In the genomic region with DNA sequence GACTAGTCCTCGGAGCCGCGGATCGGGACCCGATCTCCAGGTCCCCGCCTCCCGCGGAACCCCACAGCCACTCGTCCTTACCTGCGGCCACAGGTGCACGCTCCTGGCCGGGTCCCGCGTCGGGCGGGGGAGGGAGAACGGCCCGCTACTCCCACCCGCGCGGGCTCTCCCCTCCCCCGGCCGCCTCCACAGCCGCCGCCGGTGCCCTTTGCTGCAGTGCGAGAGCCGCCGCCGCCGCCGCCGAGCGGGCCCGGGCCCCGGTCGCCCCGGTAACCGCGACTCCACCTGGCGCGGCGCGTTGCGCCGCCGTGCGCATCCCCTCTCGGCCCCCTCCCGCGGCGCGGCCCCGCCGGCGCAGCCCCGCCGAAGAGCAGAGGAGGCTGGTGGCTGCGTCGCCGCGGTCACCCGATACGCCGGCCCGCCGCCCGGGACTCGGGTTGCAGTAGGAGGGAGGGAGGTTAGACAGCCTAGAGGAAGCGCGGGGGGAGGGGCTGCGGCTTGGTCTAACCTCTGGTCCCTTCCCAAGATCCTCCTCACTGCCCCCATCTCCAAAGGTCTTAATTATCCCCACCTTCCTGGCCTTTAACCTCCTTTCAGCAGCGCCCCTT, we compare ENCODE assay signal across 9 mouse cellular contexts. TPM values are rescaled to one million over a fixed set of nuclear protein-coding genes. Genes with fewer than 3 reads are reported as not detected.
A peak's percentile ranks its signal among the peaks of the same experiment; 100 is the strongest.
DNase-seq lines count a peak whose midpoint lies in the region; ATAC-seq and TF ChIP-seq lines count a peak whose summit lies in the region.
"Had no signal": no experiment of that assay in that cellular context is flagged by ENCODE, and none has a peak within 500 bp of the region (broad histone marks: within the 10 kb centered on the region; RNA-seq: fewer than 3 reads in every experiment).

No protein-coding gene starts in this region.

- intact Hi-C loops in gastrocnemius, adult 2 months (cut with DNase I) = no loop called here

- no peaks in the 10 kb centered on the region for H3K9me3 ChIP-seq in heart, embryonic 11.5 days (replicated peaks; ENCODE audit: control insufficient read depth, low read length)
- H3K9me3 ChIP-seq in kidney, embryonic 14.5 days (ENCODE audit: control insufficient read depth, low read length) = no peaks in the 10 kb centered on the region

- no peak for TF ChIP-seq CTCF in gastrocnemius, adult 2 months (IDR thresholded peaks at IDR 0.05)

- peak overlapping the region; percentile 99 for H3K4me2 ChIP-seq in heart, embryonic 11.5 days
- peak overlapping the region; percentile 99 for H3K4me2 ChIP-seq in kidney, embryonic 14.5 days (replicated peaks; ENCODE audit: low read depth, low read length)

- H3K27ac ChIP-seq in heart, embryonic 11.5 days (ENCODE audit: low read depth, low read length) = no peak overlapping the region
- H3K27ac ChIP-seq in brown adipose tissue, adult 24 weeks (replicated peaks; ENCODE audit: low read depth, low read length) = no peak overlapping the region
- H3K27ac ChIP-seq in gastrocnemius, adult 2 months = peak overlapping the region; percentile 49; the same call in 1 of the 2 replicates
- no peak overlapping the region for H3K27ac ChIP-seq in kidney, embryonic 14.5 days (ENCODE audit: low read depth, low read length)
- H3K27ac ChIP-seq: macrophage had no signal

- DNase-seq in heart, adult 18-20 months = no peak
- DNase-seq in gastrocnemius, adult 2 months = peak; percentile 89
- peak; percentile 28 to 33 for DNase-seq in lung, postnatal 4 days
- peak; percentile 45 for DNase-seq in thymus, postnatal 14 days
- no peak for DNase-seq in layer of hippocampus, adult 8-10 months (ENCODE audit: low spot score in 2 of 2)

- under 1% methylated on average over 52 of the region's 73 CpGs for WGBS in heart, embryonic 11.5 days (ENCODE audit: insufficient replicate concordance)
- whole genome bisulfite sequencing in kidney, embryonic 14.5 days = under 1% methylated on average over 46 of the region's 73 CpGs

- peaks cover 100% of the 10 kb centered on the region for H3K27me3 ChIP-seq in heart, embryonic 11.5 days (ENCODE audit: control insufficient read depth, insufficient read depth, low read length)
- H3K27me3 ChIP-seq in kidney, embryonic 14.5 days (ENCODE audit: control insufficient read depth, insufficient read depth, low read length) = peaks cover 78% of the 10 kb centered on the region

- H3K4me3 ChIP-seq in heart, embryonic 11.5 days (ENCODE audit: low read depth, low read length) = peak overlapping the region; percentile 65
- H3K4me3 ChIP-seq in brown adipose tissue, adult 24 weeks (ENCODE audit: insufficient read depth, low read depth, low read length) = peak overlapping the region; percentile 40; the same call in 1 of the 2 replicates
- peak overlapping the region; percentile 83 for H3K4me3 ChIP-seq in gastrocnemius, adult 2 months
- H3K4me3 ChIP-seq in kidney, embryonic 14.5 days (ENCODE audit: low read length) = peak overlapping the region; percentile 62

- H3K4me1 ChIP-seq in heart, embryonic 11.5 days (ENCODE audit: control insufficient read depth, insufficient read depth, low read length) = peaks cover 14% of the 10 kb centered on the region
- H3K4me1 ChIP-seq in brown adipose tissue, adult 24 weeks (ENCODE audit: control insufficient read depth, insufficient read depth, insufficient read length, low read length) = no peaks in the 10 kb centered on the region; the same call in 1 of the 2 replicates
- peaks cover 13% of the 10 kb centered on the region; the same call in 1 of the 2 replicates for H3K4me1 ChIP-seq in kidney, embryonic 14.5 days (ENCODE audit: control insufficient read depth, insufficient read depth, low read length)

- peak overlapping the region; percentile 59; the same call in 1 of the 2 replicates for H3K9ac ChIP-seq in heart, embryonic 11.5 days (ENCODE audit: low read depth, low read length)
- peak overlapping the region; percentile 69 for H3K9ac ChIP-seq in kidney, embryonic 14.5 days (ENCODE audit: low read depth, low read length)

- H3K36me3 ChIP-seq in heart, embryonic 11.5 days (ENCODE audit: control insufficient read depth, insufficient read depth, low read length) = no peaks in the 10 kb centered on the region
- H3K36me3 ChIP-seq in kidney, embryonic 14.5 days (ENCODE audit: control insufficient read depth, insufficient read depth, low read length) = no peaks in the 10 kb centered on the region

- no peak for ATAC-seq in heart, embryonic 11.5 days (replicated peaks; ENCODE audit: insufficient number of reproducible peaks, low FRiP score, low TSS enrichment)
- peak; percentile 53 for ATAC-seq in kidney, embryonic 14.5 days (ENCODE audit: low FRiP score, low TSS enrichment)

RNA-seq across cellular contexts. Expression of gene Srcin1, which starts 29.1 kb away (rescaled TPM):
- polyA plus RNA-seq in heart, embryonic 11.5 days (2014; fragmentation: Nextera tagmentation; extraction: Ambion mirVana) = 0.06 and 0.23 TPM in 2 replicates
- under 1 TPM; 0.18 to 0.25 TPM for total RNA-seq in heart, adult 18-20 months (2021)
- 0.21 and 0.32 TPM in 2 replicates for polyA plus RNA-seq in brown adipose tissue, adult 24 weeks (2012; ENCODE audit: insufficient read depth, insufficient read length, missing spikeins)
- 1 to 10 TPM in 1 of 2 experiments, under 1 TPM in 1; 0.61 to 1.2 TPM for total RNA-seq in gastrocnemius, adult 2 months (2021)
- 0.97 and 1.1 TPM in 2 replicates for polyA plus RNA-seq in kidney, embryonic 14.5 days (2014; fragmentation: Nextera tagmentation; extraction: Ambion mirVana)
- total RNA-seq in layer of hippocampus, adult 8-10 months (2022) = 100 to 1,000 TPM; 212 to 220 (median 217) TPM

RNA-seq across cellular contexts. Expression of gene 4933428G20Rik, which starts 46.8 kb away (rescaled TPM):
- 0.11 TPM in 1 of 2 replicates, not detected in the other for polyA plus RNA-seq in heart, embryonic 11.5 days (2014; fragmentation: Nextera tagmentation; extraction: Ambion mirVana)
- total RNA-seq in heart, adult 18-20 months (2021) = not detected
- not detected in 2 replicates for polyA plus RNA-seq in brown adipose tissue, adult 24 weeks (2012; ENCODE audit: insufficient read depth, insufficient read length, missing spikeins)
- total RNA-seq in gastrocnemius, adult 2 months (2021) = not detected
- polyA plus RNA-seq in kidney, embryonic 14.5 days (2014; fragmentation: Nextera tagmentation; extraction: Ambion mirVana) = 0.15 and 0.69 TPM in 2 replicates
- total RNA-seq in layer of hippocampus, adult 8-10 months (2022) = under 1 TPM in 1 of 4 experiments, not detected in 3; 0.29 TPM
- polyA plus RNA-seq: macrophage had no signal

Comparison
In these comparisons a context has a peak if more than half of its experiments do, and no peak if none do; other contexts are left out.
1. DNase-seq: peak in gastrocnemius, adult 2 months (single experiment), lung, postnatal 4 days (2 of 2) and thymus, postnatal 14 days (single experiment); none in heart, adult 18-20 months (0 of 2) and layer of hippocampus, adult 8-10 months (0 of 2).
2. RNA of gene Srcin1, which starts 29.1 kb away (total RNA-seq): 212 to 220 TPM in layer of hippocampus, adult 8-10 months; 0.61 to 1.2 TPM in gastrocnemius, adult 2 months and 0.18 to 0.25 TPM in heart, adult 18-20 months; every median in the first group is over 10 times any median in the second.
3. Peak in every context shown above with its lines, with median percentiles within 50 percentile points of each other: H3K4me3 ChIP-seq.